Mouse (Mus musculus) limb, embryonic 10.5 days (tissue): ENCODE measurements around the gene Ccdc113. TPM values are rescaled to one million over a fixed set of nuclear protein-coding genes. Genes with fewer than 3 reads are reported as not detected.
"Not testable (repeated sequence)": the region's sequence is repeated elsewhere in the genome, so short reads cannot be mapped to it uniquely, and the experiment has no call there.

Experiments used
- DNase-seq: peaks from one replicate; pipeline ENCODE4 v3.0.0-alpha.2; 2017; ENCODE audit warnings: low spot score
- H3K27ac ChIP-seq: fragments of 300-500 bp; sonication (generic); 2 replicates; pipeline ENCODE4 v1.5.1; 2016; ENCODE audit warnings: mild to moderate bottlenecking
- H3K27me3 ChIP-seq: fragments of 300-500 bp; sonication (generic); 2 replicates; pipeline ENCODE4 v1.6.1; 2016; ENCODE audit warnings: low read depth, mild to moderate bottlenecking; ENCODE audit not compliant: poor library complexity, severe bottlenecking
- H3K36me3 ChIP-seq: fragments of 300-500 bp; sonication (generic); 2 replicates; pipeline ENCODE4 v1.6.1; 2016; ENCODE audit warnings: mild to moderate bottlenecking, moderate library complexity
- H3K4me1 ChIP-seq: fragments of 300-500 bp; sonication (generic); 2 replicates; pipeline ENCODE4 v1.6.1; 2016
- H3K4me3 ChIP-seq: fragments of 300-500 bp; sonication (generic); 2 replicates; pipeline ENCODE4 v1.5.1; 2016; ENCODE audit warnings: mild to moderate bottlenecking, moderate library complexity
- H3K9me3 ChIP-seq: fragments of 300-500 bp; sonication (generic); replicated peaks from 2 replicates; pipeline ENCODE4 v1.6.1; 2016; ENCODE audit warnings: mild to moderate bottlenecking
- WGBS: fragments of 180-500 bp; shearing (Covaris S2); methylation state at CpG from one replicate; pipeline ENCODE4 v1.1.7; 2016; 5-methylcytosine and 5-hydroxymethylcytosine counted together
- polyA plus RNA-seq: library from polyadenylated mRNA; unstranded; fragments of >200 nt; fragmentation: Nextera tagmentation; extraction: Ambion mirVana; gene quantifications from 2 replicates; pipeline ENCODE4 v1.2.1, GENCODE M21; 2016

The Ccdc113 gene
- polyA plus RNA-seq, 1 experiment from 2014 or later = not detected

DNA sequence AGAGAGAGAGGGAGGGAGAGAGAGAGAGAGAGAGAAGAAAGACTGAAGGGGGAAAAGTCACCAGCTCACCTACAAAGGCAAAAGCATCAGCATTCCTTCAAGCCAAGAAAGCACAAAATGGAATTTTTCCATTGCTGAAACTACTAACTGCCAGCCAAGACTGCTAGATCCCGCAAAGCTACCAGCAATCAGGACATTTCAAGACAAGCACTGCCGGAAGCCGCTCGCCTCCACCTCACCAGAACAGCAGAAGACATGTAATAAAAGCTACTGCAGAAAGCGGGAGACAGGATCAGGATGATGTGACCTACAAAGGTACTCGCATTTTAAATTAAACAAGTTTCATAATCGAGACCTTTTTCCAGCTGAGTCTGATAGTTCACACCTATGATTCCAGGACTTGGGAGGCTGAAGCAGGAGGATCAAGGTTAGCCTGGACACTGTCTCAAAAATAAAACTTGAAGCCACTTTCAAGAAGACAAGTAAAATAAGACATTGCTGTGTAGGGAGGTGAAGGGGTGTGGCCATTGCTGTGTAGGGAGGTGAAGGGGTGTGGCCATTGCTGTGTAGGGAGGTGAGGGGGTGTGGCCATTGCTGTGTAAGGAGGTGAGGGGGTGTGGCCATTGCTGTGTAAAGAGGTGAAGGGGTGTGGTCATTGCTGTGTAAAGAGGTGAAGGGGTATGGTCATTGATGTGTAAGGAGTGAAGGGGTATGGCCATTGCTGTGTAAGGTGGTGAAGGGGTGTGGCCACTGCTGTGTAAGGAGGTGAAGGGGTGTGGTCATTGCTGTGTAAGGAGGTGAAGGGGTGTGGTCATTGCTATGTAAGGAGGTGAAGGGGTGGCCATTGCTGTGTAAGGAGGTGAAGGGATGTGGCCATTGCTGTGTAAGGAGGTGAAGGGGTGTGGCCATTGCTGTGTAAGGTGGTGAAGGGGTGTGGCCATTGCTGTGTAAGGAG lies 59.8 kb downstream of the Ccdc113 start:
- H3K4me3 ChIP-seq = no peak overlapping the region
- no peaks in the 10 kb centered on the region for H3K4me1 ChIP-seq
- no peaks in the 10 kb centered on the region for H3K27me3 ChIP-seq
- H3K36me3 ChIP-seq = no peaks in the 10 kb centered on the region
- H3K27ac ChIP-seq = no peak overlapping the region
- H3K9me3 ChIP-seq = no peaks in the 10 kb centered on the region
- WGBS = 91% methylated on average over 7 of the region's 7 CpGs
- no peak for DNase-seq

GRCm38 (mm10) chr8:95595131-95595530 lies 61.2 kb downstream of the Ccdc113 start:
- no peaks in the 10 kb centered on the region for H3K9me3 ChIP-seq
- H3K4me3 ChIP-seq = no peak overlapping the region
- H3K4me1 ChIP-seq = no peaks in the 10 kb centered on the region
- no peaks in the 10 kb centered on the region for H3K36me3 ChIP-seq
- H3K27ac ChIP-seq = no peak overlapping the region
- 88% methylated on average over 14 of the region's 14 CpGs for WGBS
- no peaks in the 10 kb centered on the region for H3K27me3 ChIP-seq
- no peak for DNase-seq

- Histone ChIP-seq H3K9me3 (no peaks in the 10 kb centered on the region), H3K4me3 (no peak overlapping the region), H3K27ac (no peak overlapping the region), H3K4me1 (no peaks in the 10 kb centered on the region), H3K36me3 (no peaks in the 10 kb centered on the region), H3K27me3 (no peaks in the 10 kb centered on the region)
- 57% methylated on average over 4 of the region's 4 CpGs for WGBS
- no peak for DNase-seq
Measured at GRCm38 (mm10) chr8:95596841-95597241, 63.0 kb downstream of the Ccdc113 start.

DNA sequence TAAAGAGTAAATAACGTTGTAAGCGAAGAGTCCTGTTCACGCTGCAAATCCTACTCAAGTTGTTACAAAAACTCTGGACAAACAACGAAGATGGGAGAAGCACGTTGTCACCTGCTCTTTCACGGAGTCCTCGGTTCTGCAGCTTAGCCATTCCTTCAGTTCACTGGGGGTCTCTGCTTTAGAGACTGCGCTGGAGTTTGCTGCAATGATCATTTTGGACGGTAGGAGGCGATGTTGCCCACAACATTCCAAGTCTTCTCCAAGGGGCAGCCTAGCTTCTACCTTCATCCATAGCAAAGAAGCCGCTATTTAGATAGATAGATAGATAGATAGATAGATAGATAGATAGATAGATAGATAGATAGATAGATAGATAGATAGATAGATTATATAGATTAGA lies 66.0 kb downstream of the Ccdc113 start:
- Histone ChIP-seq H3K4me1 (no peaks in the 10 kb centered on the region), H3K27ac (no peak overlapping the region), H3K27me3 (no peaks in the 10 kb centered on the region), H3K36me3 (no peaks in the 10 kb centered on the region), H3K4me3 (no peak overlapping the region), H3K9me3 (no peaks in the 10 kb centered on the region)
- DNase-seq = peak; percentile 85
- 13% methylated on average over 11 of the region's 11 CpGs for WGBS

DNA sequence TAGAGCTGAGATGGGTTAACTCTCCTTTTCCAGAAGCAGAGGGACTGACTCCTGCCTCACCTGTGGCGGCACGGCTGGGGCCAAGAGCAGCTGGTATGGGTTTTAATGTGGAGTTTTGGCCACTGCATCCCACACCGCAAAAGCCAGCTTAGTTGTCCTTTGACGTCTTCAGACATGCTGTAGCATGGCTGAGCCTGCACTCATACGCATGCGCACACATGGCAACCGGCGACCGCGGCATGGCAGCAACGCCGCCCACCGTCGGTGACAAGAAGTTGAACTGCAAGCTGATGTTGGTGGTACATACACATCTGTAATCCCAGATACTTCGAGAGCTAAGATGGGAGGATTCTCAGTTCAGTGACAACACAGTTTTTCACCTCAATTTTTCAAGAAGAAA lies 67.4 kb downstream of the Ccdc113 start:
- Histone ChIP-seq H3K27me3 (no peaks in the 10 kb centered on the region), H3K4me3 (no peak overlapping the region), H3K9me3 (no peaks in the 10 kb centered on the region), H3K36me3 (no peaks in the 10 kb centered on the region), H3K27ac (no peak overlapping the region), H3K4me1 (no peaks in the 10 kb centered on the region)
- no peak for DNase-seq
- WGBS = 74% methylated on average over 15 of the region's 15 CpGs

GRCm38 (mm10) chr8:95602168-95602567 lies 68.3 kb downstream of the Ccdc113 start:
- Histone ChIP-seq H3K27ac (no peak overlapping the region), H3K27me3 (no peaks in the 10 kb centered on the region), H3K9me3 (no peaks in the 10 kb centered on the region), H3K36me3 (no peaks in the 10 kb centered on the region), H3K4me1 (no peaks in the 10 kb centered on the region), H3K4me3 (no peak overlapping the region)
- 78% methylated on average over 2 of the region's 2 CpGs for WGBS
- no peak for DNase-seq

- H3K4me1 ChIP-seq, DNase-seq, H3K27ac ChIP-seq, H3K27me3 ChIP-seq, H3K9me3 ChIP-seq, H3K36me3 ChIP-seq, H3K4me3 ChIP-seq: not testable (repeated sequence)
- 23% methylated on average over 4 of the region's 5 CpGs for WGBS
Measured at GRCm38 (mm10) chr8:95606509-95606908, 72.6 kb downstream of the Ccdc113 start.

DNA sequence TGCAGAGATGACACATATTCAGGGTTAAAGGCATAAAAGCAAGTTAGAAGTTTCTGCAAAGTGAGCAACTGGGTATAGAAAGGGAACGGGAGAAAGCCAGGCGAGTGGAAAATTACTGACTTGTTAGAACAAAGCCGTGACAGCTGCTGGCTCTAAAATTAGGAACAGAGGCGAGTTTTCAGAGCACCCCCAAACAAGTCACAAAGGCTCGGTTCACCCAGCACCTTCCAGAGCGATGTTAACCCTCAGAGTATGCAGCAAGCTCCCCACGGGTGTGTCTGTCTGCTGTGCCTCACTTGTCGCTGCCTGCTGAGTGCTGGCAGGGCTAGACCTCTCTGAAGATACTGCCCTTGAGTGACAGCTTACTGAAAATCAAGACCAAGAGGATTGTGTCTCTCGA lies 73.3 kb downstream of the Ccdc113 start:
- Histone ChIP-seq H3K4me3 (no peak overlapping the region), H3K9me3 (no peaks in the 10 kb centered on the region), H3K36me3 (no peaks in the 10 kb centered on the region), H3K4me1 (no peaks in the 10 kb centered on the region), H3K27me3 (0 out of 2 replicates have a peak, but pooled peaks cover 2% of the 10 kb centered on the region), H3K27ac (no peak overlapping the region)
- no peak for DNase-seq
- 66% methylated on average over 9 of the region's 9 CpGs for WGBS

Other genes with a start within 250 kb of the Ccdc113 start
- gene Cngb1, start 227.5 kb upstream of the Ccdc113 start, polyA plus RNA-seq = 0.04 TPM in 1 of 2 replicates, not detected in the other
- not detected in 2 replicates for gene Tepp, start 223.5 kb upstream of the Ccdc113 start, polyA plus RNA-seq
- gene Zfp319, start 202.1 kb upstream of the Ccdc113 start, polyA plus RNA-seq = 10.3 and 11.5 TPM in 2 replicates
- 42.0 and 45.2 TPM in 2 replicates for gene Usb1, start 201.8 kb upstream of the Ccdc113 start, polyA plus RNA-seq
- 9.5 and 10.3 TPM in 2 replicates for gene Mmp15, start 181.8 kb upstream of the Ccdc113 start, polyA plus RNA-seq
- 134 and 143 TPM in 2 replicates for gene Cfap20, start 99.2 kb upstream of the Ccdc113 start, polyA plus RNA-seq
- 14.0 and 16.4 TPM in 2 replicates for gene Csnk2a2, start 44.0 kb upstream of the Ccdc113 start, polyA plus RNA-seq
- not detected in 2 replicates for gene Prss54, start 42.3 kb downstream of the Ccdc113 start, polyA plus RNA-seq
- 27.9 and 32.1 TPM in 2 replicates for gene Gins3, start 99.4 kb downstream of the Ccdc113 start, polyA plus RNA-seq
- 7.6 and 9.7 TPM in 2 replicates for gene Ndrg4, start 142.9 kb downstream of the Ccdc113 start, polyA plus RNA-seq
- gene Setd6, start 181.8 kb downstream of the Ccdc113 start, polyA plus RNA-seq = 16.7 and 22.6 TPM in 2 replicates